Mouse (Mus musculus): ENCODE measurements at regions not wholly inside any gene's neighbourhood (a gene's known extent, or its start where the extent isn't known, plus 50 kb on each side); places are given as distances from the start of the nearest gene placed in this dataset.
"Not testable (repeated sequence)": the region's sequence is repeated elsewhere in the genome, so short reads cannot be mapped to it uniquely, and the experiment has no call there.

- Histone ChIP-seq H3K36me3 (no peaks in the 10 kb centered on the region), H3K27me3 (no peaks in the 10 kb centered on the region), H3K4me1 (no peaks in the 10 kb centered on the region), H3K9ac (no peak overlapping the region), H3K4me2 (no peak overlapping the region), H3K4me3 (no peak overlapping the region), H3K9me3 (no peaks in the 10 kb centered on the region), H3K27ac (no peak overlapping the region)
- 81% methylated on average over 5 of the region's 5 CpGs for WGBS
- no peak for ATAC-seq (ENCODE audit: insufficient number of reproducible peaks, insufficient read depth, low FRiP score, low TSS enrichment, low read depth)
Measured at GRCm38 (mm10) chr10:6182400-6182799, 260.2 kb upstream of the Rgs17 start.

GRCm38 (mm10) chr10:6164311-6164710 lies 242.1 kb upstream of the Rgs17 start:
- ATAC-seq (ENCODE audit: insufficient number of reproducible peaks, insufficient read depth, low FRiP score, low TSS enrichment, low read depth), result not testable (repeated sequence)
- WGBS, result 3% methylated on average over 1 of the region's 1 CpGs

DNA sequence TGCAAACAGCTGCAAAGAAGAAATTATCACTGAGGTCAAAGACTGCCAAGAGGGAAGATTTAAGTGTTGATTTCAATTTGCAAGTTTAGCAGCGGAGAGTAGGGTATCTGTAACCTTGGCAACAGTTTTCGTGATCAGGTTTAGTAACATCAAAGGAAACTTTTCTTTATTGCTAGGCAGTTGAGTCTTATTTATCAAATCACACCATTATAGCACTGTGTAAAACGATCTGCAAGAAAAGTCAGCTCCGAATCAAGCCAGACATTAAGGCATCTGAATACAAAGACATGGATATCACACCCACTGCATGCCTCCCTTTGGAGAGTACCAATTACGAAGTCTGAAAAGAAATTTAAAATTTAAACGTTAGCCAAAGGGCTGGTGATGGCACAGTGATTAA lies 234.7 kb upstream of the Rgs17 start:
- no peak overlapping the region for H3K27ac ChIP-seq
- H3K4me2 ChIP-seq, result no peak overlapping the region
- no peaks in the 10 kb centered on the region for H3K4me1 ChIP-seq
- H3K27me3 ChIP-seq, result no peaks in the 10 kb centered on the region
- H3K9ac ChIP-seq, result no peak overlapping the region
- no peaks in the 10 kb centered on the region for H3K36me3 ChIP-seq
- WGBS, result 66% methylated on average over 6 of the region's 6 CpGs
- ATAC-seq (ENCODE audit: insufficient number of reproducible peaks, insufficient read depth, low FRiP score, low TSS enrichment, low read depth), result no peak
- no peaks in the 10 kb centered on the region for H3K9me3 ChIP-seq
- H3K4me3 ChIP-seq, result no peak overlapping the region

More at GRCm38 (mm10) chr10:6164311-6164710, 242.1 kb upstream of the Rgs17 start:
- H3K27ac ChIP-seq, H3K9me3 ChIP-seq, H3K36me3 ChIP-seq, H3K4me1 ChIP-seq, H3K27me3 ChIP-seq, H3K9ac ChIP-seq, H3K4me3 ChIP-seq, H3K4me2 ChIP-seq: not testable (repeated sequence)

DNA sequence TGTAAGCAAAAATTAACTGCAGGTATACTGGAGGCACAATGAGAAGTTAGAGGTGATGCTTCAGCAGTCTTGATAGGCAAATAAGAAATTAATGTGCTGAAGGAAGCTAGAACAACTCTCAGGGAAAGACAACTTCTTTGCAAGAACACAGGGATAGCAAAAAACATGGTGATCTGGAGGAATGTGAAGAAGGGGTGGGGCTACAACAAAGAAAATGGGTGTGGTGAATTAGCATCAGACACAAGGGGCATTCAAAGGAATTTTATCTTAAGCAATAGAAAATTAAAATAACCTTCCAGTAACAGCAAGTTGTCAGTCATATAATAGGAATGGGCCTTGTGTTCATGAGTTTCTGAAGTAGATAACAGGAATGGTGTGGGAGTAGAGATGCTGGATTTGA lies 211.9 kb upstream of the Rgs17 start:
- Histone ChIP-seq H3K27ac (no peak overlapping the region), H3K4me1 (no peaks in the 10 kb centered on the region), H3K27me3 (no peaks in the 10 kb centered on the region), H3K4me2 (no peak overlapping the region), H3K36me3 (no peaks in the 10 kb centered on the region), H3K4me3 (no peak overlapping the region), H3K9me3 (no peaks in the 10 kb centered on the region), H3K9ac (no peak overlapping the region)
- no peak for ATAC-seq (ENCODE audit: insufficient number of reproducible peaks, insufficient read depth, low FRiP score, low TSS enrichment, low read depth)

GRCm38 (mm10) chr10:6124423-6124822 lies 202.2 kb upstream of the Rgs17 start:
- H3K9ac ChIP-seq; H3K9me3 ChIP-seq; ATAC-seq (ENCODE audit: insufficient number of reproducible peaks, insufficient read depth, low FRiP score, low TSS enrichment, low read depth); H3K4me1 ChIP-seq; H3K4me3 ChIP-seq; H3K27me3 ChIP-seq; H3K4me2 ChIP-seq; H3K36me3 ChIP-seq; H3K27ac ChIP-seq: not testable (repeated sequence)

GRCm38 (mm10) chr10:6114883-6115622 lies 192.9 kb upstream of the Rgs17 start:
- no peaks in the 10 kb centered on the region for H3K4me1 ChIP-seq
- H3K27me3 ChIP-seq, result no peaks in the 10 kb centered on the region
- no peak overlapping the region; the same call in 1 of the 2 replicates for H3K27ac ChIP-seq
- ATAC-seq (ENCODE audit: insufficient number of reproducible peaks, insufficient read depth, low FRiP score, low TSS enrichment, low read depth), result 0 out of 2 replicates have a peak, but pooled peaks have one; percentile 56
- no peaks in the 10 kb centered on the region for H3K36me3 ChIP-seq
- H3K4me2 ChIP-seq, result no peak overlapping the region
- no peak overlapping the region for H3K9ac ChIP-seq
- H3K4me3 ChIP-seq, result no peak overlapping the region
- WGBS, result 24% methylated on average over 7 of the region's 7 CpGs
- no peaks in the 10 kb centered on the region for H3K9me3 ChIP-seq

All from embryonic facial prominence, embryonic 13.5 days (tissue).